Mouse (Mus musculus): ENCODE data around the gene Msn. TPM values are rescaled to one million over a fixed set of nuclear protein-coding genes. Genes with fewer than 3 reads are reported as not detected.

Gene Msn
- 87.6 and 93.3 TPM in 2 replicates for polyA plus RNA-seq (2012; rRNA removed)
- 104 and 107 TPM in 2 replicates for polyA plus RNA-seq (2014; fragmentation: Nextera tagmentation; extraction: Ambion mirVana)

DNA sequence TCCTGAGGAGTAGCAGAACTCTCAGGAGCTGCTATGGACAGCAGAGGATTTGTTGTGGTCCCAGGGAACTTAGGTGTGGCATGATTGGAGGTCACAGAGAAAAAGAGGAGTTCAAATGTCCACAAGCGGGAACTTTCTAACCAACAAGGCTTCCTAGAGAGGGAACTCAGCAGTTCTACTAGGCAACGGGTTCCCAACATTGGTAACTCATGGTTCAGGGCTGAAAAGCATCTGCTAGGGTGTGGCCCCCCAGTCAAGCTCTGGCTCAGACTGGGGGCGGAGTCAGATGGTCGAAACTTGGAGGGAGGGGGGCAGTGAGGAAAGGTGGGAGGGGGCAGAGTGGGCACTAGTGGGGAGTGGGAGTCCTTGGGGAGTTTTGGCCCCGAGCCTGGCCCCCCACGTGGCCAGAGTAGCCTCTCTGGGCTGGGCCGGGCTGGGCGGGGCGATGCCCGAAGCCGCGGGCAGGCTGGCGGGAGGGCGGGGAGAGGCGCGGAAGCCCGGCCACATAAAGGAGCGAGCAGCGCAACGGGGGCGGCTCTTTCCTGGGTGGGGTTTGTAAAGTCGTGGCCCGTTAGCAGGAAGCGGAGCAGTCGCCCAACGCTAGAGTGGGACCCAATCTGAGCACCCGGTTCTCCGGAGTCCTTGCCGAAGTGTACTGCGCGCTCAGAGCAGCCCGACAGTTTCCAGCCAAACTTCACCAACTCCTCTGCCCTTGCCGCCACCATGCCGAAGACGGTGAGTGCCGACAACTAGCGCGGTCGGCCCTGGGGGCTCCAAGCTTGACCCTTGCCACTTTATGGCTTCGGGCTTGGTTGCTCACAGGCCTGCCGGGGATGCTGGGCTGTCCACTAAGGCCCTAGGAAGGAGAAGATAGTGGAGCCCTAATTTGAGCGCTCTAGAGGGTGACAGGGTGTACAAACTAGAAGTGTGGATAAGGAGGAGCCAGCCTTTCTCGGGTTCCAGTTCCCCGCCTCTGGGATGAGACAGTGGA, at the start of gene Msn:
Gene Msn (plus strand): TSS at position 534 of the 991 bp plus-strand sequence.
- 0 out of 2 replicates have a peak, but pooled peaks have one; percentile 24 for TF ChIP-seq POLR2A (IDR thresholded peaks at IDR 0.05; ENCODE audit: borderline replicate concordance, extremely low read depth, insufficient read depth, insufficient read length)
- 32% methylated on average over 33 of the region's 44 CpGs for WGBS
- Histone ChIP-seq H3K9me3 (ENCODE audit: control insufficient read depth, low read length) (no peaks in the 10 kb centered on the region), H3K9ac (ENCODE audit: low read depth, low read length, severe bottlenecking) (peak within 1 kb of the TSS; percentile 65), H3K4me1 (ENCODE audit: control insufficient read depth, insufficient read depth, low read length) (no peaks in the 10 kb centered on the region), H3K27ac (replicated peaks; ENCODE audit: low read depth, low read length) (peak within 1 kb of the TSS; percentile 71), H3K36me3 (ENCODE audit: control insufficient read depth, insufficient read depth, low read length) (no peaks in the 10 kb centered on the region), H3K4me2 (replicated peaks; ENCODE audit: low read depth, low read length, severe bottlenecking) (peak within 1 kb of the TSS; percentile 53), H3K27me3 (ENCODE audit: control insufficient read depth, insufficient read depth, low read length) (no peaks in the 10 kb centered on the region), H3K4me3 (replicated peaks; ENCODE audit: low read length) (peak within 1 kb of the TSS; percentile 49)
- ATAC-seq (ENCODE audit: low FRiP score, low read depth) = peak; percentile 82
- peak; percentile 60 for DNase-seq (ENCODE audit: low spot score)

DNA sequence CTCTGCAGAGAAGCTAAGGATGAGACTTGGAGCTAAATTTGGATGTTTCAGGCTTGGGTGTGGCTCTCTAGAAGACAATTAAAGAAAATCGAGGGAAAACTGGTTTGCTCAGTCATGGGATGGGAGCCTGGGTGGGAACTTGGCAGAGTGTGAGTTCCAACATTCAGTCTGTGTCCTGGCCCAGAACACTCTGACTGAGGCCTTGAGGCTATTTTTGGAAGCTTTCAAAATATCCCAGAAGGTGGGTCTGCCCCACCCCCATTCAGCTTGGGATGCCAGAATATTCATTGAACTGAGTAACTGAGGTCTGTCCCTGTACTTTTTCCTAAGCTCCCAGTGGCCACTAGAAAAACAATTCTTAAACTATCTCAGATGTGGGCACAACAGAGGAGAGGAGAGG, 43.0 kb upstream of the Msn start:
- H3K9ac ChIP-seq (ENCODE audit: low read depth, low read length, severe bottlenecking) = no peak overlapping the region
- no peaks in the 10 kb centered on the region for H3K4me1 ChIP-seq (ENCODE audit: control insufficient read depth, insufficient read depth, low read length)
- 57% methylated on average over 1 of the region's 1 CpGs for WGBS
- no peaks in the 10 kb centered on the region for H3K36me3 ChIP-seq (ENCODE audit: control insufficient read depth, insufficient read depth, low read length)
- no peaks in the 10 kb centered on the region for H3K27me3 ChIP-seq (ENCODE audit: control insufficient read depth, insufficient read depth, low read length)
- ATAC-seq (ENCODE audit: low FRiP score, low read depth) (no peak), DNase-seq (ENCODE audit: low spot score) (peak; percentile 22)
- no peak overlapping the region for H3K4me2 ChIP-seq (replicated peaks; ENCODE audit: low read depth, low read length, severe bottlenecking)
- no peak overlapping the region for H3K4me3 ChIP-seq (replicated peaks; ENCODE audit: low read length)
- TF ChIP-seq POLR2A (IDR thresholded peaks at IDR 0.05; ENCODE audit: borderline replicate concordance, extremely low read depth, insufficient read depth, insufficient read length) = no peak
- no peaks in the 10 kb centered on the region for H3K9me3 ChIP-seq (ENCODE audit: control insufficient read depth, low read length)
- H3K27ac ChIP-seq (replicated peaks; ENCODE audit: low read depth, low read length) = no peak overlapping the region

DNA sequence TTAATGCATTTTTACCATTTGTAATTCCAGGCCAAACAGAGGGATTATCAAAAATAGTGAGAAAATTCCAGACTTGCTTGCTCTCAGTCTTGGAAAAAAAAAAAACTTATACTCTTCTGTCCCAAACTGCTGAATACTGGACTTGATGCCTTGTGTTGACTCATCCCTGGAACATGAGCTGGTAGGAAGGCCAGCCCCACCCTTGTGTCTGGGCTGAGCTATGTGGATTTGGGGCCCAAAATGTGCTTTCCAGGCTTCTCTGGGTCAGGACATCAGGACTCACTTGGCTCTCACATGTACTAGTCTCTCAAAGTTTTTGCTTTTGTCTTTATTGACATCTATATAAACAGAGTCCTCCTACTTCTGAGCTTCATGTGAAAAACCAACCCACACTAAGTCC, 18.1 kb upstream of the Msn start:
- no peak overlapping the region for H3K4me2 ChIP-seq (replicated peaks; ENCODE audit: low read depth, low read length, severe bottlenecking)
- no peak overlapping the region for H3K27ac ChIP-seq (replicated peaks; ENCODE audit: low read depth, low read length)
- no peak overlapping the region for H3K4me3 ChIP-seq (replicated peaks; ENCODE audit: low read length)
- H3K4me1 ChIP-seq (ENCODE audit: control insufficient read depth, insufficient read depth, low read length) = no peaks in the 10 kb centered on the region
- no peaks in the 10 kb centered on the region for H3K9me3 ChIP-seq (ENCODE audit: control insufficient read depth, low read length)
- no peak for DNase-seq (ENCODE audit: low spot score)
- TF ChIP-seq POLR2A (IDR thresholded peaks at IDR 0.05; ENCODE audit: borderline replicate concordance, extremely low read depth, insufficient read depth, insufficient read length) = no peak
- H3K9ac ChIP-seq (ENCODE audit: low read depth, low read length, severe bottlenecking) = no peak overlapping the region
- no peaks in the 10 kb centered on the region for H3K36me3 ChIP-seq (ENCODE audit: control insufficient read depth, insufficient read depth, low read length)
- ATAC-seq (ENCODE audit: low FRiP score, low read depth) = no peak
- no peaks in the 10 kb centered on the region for H3K27me3 ChIP-seq (ENCODE audit: control insufficient read depth, insufficient read depth, low read length)

DNA sequence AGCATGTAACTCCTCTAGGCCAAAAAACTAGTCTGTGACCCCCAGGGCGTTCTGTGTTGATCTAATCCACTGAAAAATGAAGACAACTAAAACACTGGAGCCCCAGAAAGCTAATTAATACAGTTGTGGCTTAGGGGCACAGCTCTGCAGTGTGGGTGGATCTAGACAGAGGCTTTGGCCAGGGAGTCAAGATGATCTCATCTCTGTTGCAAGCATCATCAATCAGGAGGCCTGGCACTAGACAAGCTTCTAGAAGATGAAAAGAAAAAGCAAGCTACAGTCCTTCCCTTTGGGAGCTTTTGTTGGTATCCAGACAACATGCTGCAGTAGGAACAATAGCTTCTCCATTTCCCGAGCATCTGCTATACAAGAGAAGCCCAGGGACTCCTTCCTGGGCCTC, 9.6 kb upstream of the Msn start:
- no peaks in the 10 kb centered on the region for H3K27me3 ChIP-seq (ENCODE audit: control insufficient read depth, insufficient read depth, low read length)
- TF ChIP-seq POLR2A (IDR thresholded peaks at IDR 0.05; ENCODE audit: borderline replicate concordance, extremely low read depth, insufficient read depth, insufficient read length) = no peak
- DNase-seq (ENCODE audit: low spot score) (no peak), ATAC-seq (ENCODE audit: low FRiP score, low read depth) (no peak)
- no peaks in the 10 kb centered on the region for H3K9me3 ChIP-seq (ENCODE audit: control insufficient read depth, low read length)
- 41% methylated on average over 2 of the region's 2 CpGs for WGBS
- no peak overlapping the region for H3K9ac ChIP-seq (ENCODE audit: low read depth, low read length, severe bottlenecking)
- no peak overlapping the region for H3K4me2 ChIP-seq (replicated peaks; ENCODE audit: low read depth, low read length, severe bottlenecking)
- H3K4me1 ChIP-seq (ENCODE audit: control insufficient read depth, insufficient read depth, low read length) = no peaks in the 10 kb centered on the region
- H3K27ac ChIP-seq (replicated peaks; ENCODE audit: low read depth, low read length) = no peak overlapping the region
- no peaks in the 10 kb centered on the region for H3K36me3 ChIP-seq (ENCODE audit: control insufficient read depth, insufficient read depth, low read length)
- H3K4me3 ChIP-seq (replicated peaks; ENCODE audit: low read length) = no peak overlapping the region

- no peaks in the 10 kb centered on the region for H3K4me1 ChIP-seq (ENCODE audit: control insufficient read depth, insufficient read depth, low read length)
- H3K27me3 ChIP-seq (ENCODE audit: control insufficient read depth, insufficient read depth, low read length) = no peaks in the 10 kb centered on the region
- WGBS = 18% methylated on average over 15 of the region's 15 CpGs
- H3K36me3 ChIP-seq (ENCODE audit: control insufficient read depth, insufficient read depth, low read length) = no peaks in the 10 kb centered on the region
- H3K4me2 ChIP-seq (replicated peaks; ENCODE audit: low read depth, low read length, severe bottlenecking) = peak overlapping the region; percentile 53
- peak overlapping the region; percentile 65 for H3K9ac ChIP-seq (ENCODE audit: low read depth, low read length, severe bottlenecking)
- H3K4me3 ChIP-seq (replicated peaks; ENCODE audit: low read length) = peak overlapping the region; percentile 49
- ATAC-seq (ENCODE audit: low FRiP score, low read depth) = peak; percentile 35
- H3K9me3 ChIP-seq (ENCODE audit: control insufficient read depth, low read length) = no peaks in the 10 kb centered on the region
- no peak for DNase-seq (ENCODE audit: low spot score)
- peak overlapping the region; percentile 71 for H3K27ac ChIP-seq (replicated peaks; ENCODE audit: low read depth, low read length)
- no peak for TF ChIP-seq POLR2A (IDR thresholded peaks at IDR 0.05; ENCODE audit: borderline replicate concordance, extremely low read depth, insufficient read depth, insufficient read length)
Observed at GRCm38 (mm10) chrX:96096513-96097210, 820 bp downstream of the Msn start.
